Mouse (Mus musculus): ENCODE measurements at regions not wholly inside any gene's neighbourhood (a gene's known extent, or its start where the extent isn't known, plus 50 kb on each side); places are given as distances from the start of the nearest gene placed in this dataset.

- Histone ChIP-seq H3K4me1 (replicated peaks) (no peaks in the 10 kb centered on the region), H3K27ac (replicated peaks) (no peak overlapping the region), H3K9ac (no peak overlapping the region), H3K9me3 (no peaks in the 10 kb centered on the region), H3K36me3 (no peaks in the 10 kb centered on the region), H3K27me3 (no peaks in the 10 kb centered on the region), H3K4me2 (no peak overlapping the region), H3K4me3 (no peak overlapping the region)
- ATAC-seq (ENCODE audit: low FRiP score, low read depth): no peak
- WGBS: 77% methylated on average over 4 of the region's 4 CpGs
Measured at GRCm38 (mm10) chr13:113536306-113536705, 82.1 kb downstream of the Snx18 start.

GRCm38 (mm10) chr13:113534664-113535455 is 83.5 kb downstream of the Snx18 start:
- 87% methylated on average over 8 of the region's 8 CpGs for WGBS
- no peak overlapping the region for H3K27ac ChIP-seq (replicated peaks)
- ATAC-seq (ENCODE audit: low FRiP score, low read depth): no peak
- no peaks in the 10 kb centered on the region for H3K9me3 ChIP-seq
- H3K4me3 ChIP-seq: no peak overlapping the region
- no peaks in the 10 kb centered on the region for H3K36me3 ChIP-seq
- no peak overlapping the region for H3K4me2 ChIP-seq
- H3K9ac ChIP-seq: no peak overlapping the region
- no peaks in the 10 kb centered on the region for H3K27me3 ChIP-seq
- no peaks in the 10 kb centered on the region for H3K4me1 ChIP-seq (replicated peaks)

- ATAC-seq (ENCODE audit: low FRiP score, low read depth): peak; percentile 72; the same call in 1 of the 2 replicates
- no peak overlapping the region for H3K4me2 ChIP-seq
- no peak overlapping the region for H3K27ac ChIP-seq (replicated peaks)
- WGBS: 44% methylated on average over 4 of the region's 4 CpGs
- no peaks in the 10 kb centered on the region for H3K27me3 ChIP-seq
- no peaks in the 10 kb centered on the region for H3K4me1 ChIP-seq (replicated peaks)
- no peak overlapping the region for H3K4me3 ChIP-seq
- H3K36me3 ChIP-seq: no peaks in the 10 kb centered on the region
- H3K9me3 ChIP-seq: no peaks in the 10 kb centered on the region
- no peak overlapping the region for H3K9ac ChIP-seq
Measured at GRCm38 (mm10) chr13:113533884-113534445, 84.4 kb downstream of the Snx18 start.

- H3K4me1 ChIP-seq (replicated peaks): no peaks in the 10 kb centered on the region
- ATAC-seq (ENCODE audit: low FRiP score, low read depth): no peak
- no peak overlapping the region for H3K27ac ChIP-seq (replicated peaks)
- H3K27me3 ChIP-seq: no peaks in the 10 kb centered on the region
- no peaks in the 10 kb centered on the region for H3K9me3 ChIP-seq
- no peaks in the 10 kb centered on the region for H3K36me3 ChIP-seq
- no peak overlapping the region for H3K9ac ChIP-seq
- H3K4me3 ChIP-seq: no peak overlapping the region
- WGBS: 85% methylated on average over 6 of the region's 6 CpGs
- H3K4me2 ChIP-seq: no peak overlapping the region
Measured at GRCm38 (mm10) chr13:113526997-113527396, 91.4 kb downstream of the Snx18 start.

- Histone ChIP-seq H3K9me3 (no peaks in the 10 kb centered on the region), H3K27me3 (no peaks in the 10 kb centered on the region), H3K36me3 (no peaks in the 10 kb centered on the region), H3K4me1 (replicated peaks) (no peaks in the 10 kb centered on the region), H3K4me2 (no peak overlapping the region), H3K27ac (replicated peaks) (no peak overlapping the region), H3K9ac (no peak overlapping the region), H3K4me3 (no peak overlapping the region)
- no peak for ATAC-seq (ENCODE audit: low FRiP score, low read depth)
- 76% methylated on average over 5 of the region's 5 CpGs for WGBS
Measured at GRCm38 (mm10) chr13:113523503-113523902, 94.9 kb downstream of the Snx18 start.

GRCm38 (mm10) chr13:113518144-113518543 is 100.2 kb downstream of the Snx18 start:
- H3K4me2 ChIP-seq: no peak overlapping the region
- WGBS: 91% methylated on average over 6 of the region's 6 CpGs

GRCm38 (mm10) chr13:113516102-113516501 is 102.3 kb downstream of the Snx18 start:
- 100% methylated on average over 1 of the region's 1 CpGs for WGBS
- no peaks in the 10 kb centered on the region for H3K9me3 ChIP-seq
- no peak overlapping the region for H3K9ac ChIP-seq
- H3K4me3 ChIP-seq: no peak overlapping the region
- H3K4me1 ChIP-seq (replicated peaks): no peaks in the 10 kb centered on the region
- H3K27me3 ChIP-seq: no peaks in the 10 kb centered on the region
- H3K36me3 ChIP-seq: no peaks in the 10 kb centered on the region
- no peak overlapping the region for H3K4me2 ChIP-seq
- H3K27ac ChIP-seq (replicated peaks): no peak overlapping the region
- ATAC-seq (ENCODE audit: low FRiP score, low read depth): no peak

More at GRCm38 (mm10) chr13:113518144-113518543, 100.2 kb downstream of the Snx18 start:
- no peak overlapping the region for H3K4me3 ChIP-seq
- no peaks in the 10 kb centered on the region for H3K27me3 ChIP-seq
- ATAC-seq (ENCODE audit: low FRiP score, low read depth): no peak
- no peaks in the 10 kb centered on the region for H3K4me1 ChIP-seq (replicated peaks)
- no peak overlapping the region for H3K9ac ChIP-seq
- H3K27ac ChIP-seq (replicated peaks): no peak overlapping the region
- H3K9me3 ChIP-seq: no peaks in the 10 kb centered on the region
- no peaks in the 10 kb centered on the region for H3K36me3 ChIP-seq

GRCm38 (mm10) chr13:113515162-113515600 is 103.2 kb downstream of the Snx18 start:
- no peak overlapping the region for H3K4me3 ChIP-seq
- H3K9me3 ChIP-seq: no peaks in the 10 kb centered on the region
- no peaks in the 10 kb centered on the region for H3K27me3 ChIP-seq
- no peak for ATAC-seq (ENCODE audit: low FRiP score, low read depth)
- no peak overlapping the region for H3K27ac ChIP-seq (replicated peaks)
- no peak overlapping the region for H3K9ac ChIP-seq
- WGBS: 45% methylated on average over 7 of the region's 7 CpGs
- H3K4me1 ChIP-seq (replicated peaks): no peaks in the 10 kb centered on the region
- no peak overlapping the region for H3K4me2 ChIP-seq
- no peaks in the 10 kb centered on the region for H3K36me3 ChIP-seq

- no peak overlapping the region for H3K9ac ChIP-seq
- WGBS: 50% methylated on average over 10 of the region's 10 CpGs
- peak; percentile 61; the same call in 1 of the 2 replicates for ATAC-seq (ENCODE audit: low FRiP score, low read depth)
- H3K9me3 ChIP-seq: no peaks in the 10 kb centered on the region
- no peaks in the 10 kb centered on the region for H3K27me3 ChIP-seq
- H3K4me3 ChIP-seq: no peak overlapping the region
- H3K4me1 ChIP-seq (replicated peaks): no peaks in the 10 kb centered on the region
- H3K4me2 ChIP-seq: no peak overlapping the region
- no peaks in the 10 kb centered on the region for H3K36me3 ChIP-seq
- no peak overlapping the region for H3K27ac ChIP-seq (replicated peaks)
Measured at GRCm38 (mm10) chr13:113509403-113510185, 108.8 kb downstream of the Snx18 start.

- no peaks in the 10 kb centered on the region for H3K9me3 ChIP-seq
- H3K4me2 ChIP-seq: no peak overlapping the region
- 87% methylated on average over 11 of the region's 11 CpGs for WGBS
- ATAC-seq (ENCODE audit: low FRiP score, low read depth): no peak
- no peak overlapping the region for H3K27ac ChIP-seq (replicated peaks)
- H3K36me3 ChIP-seq: no peaks in the 10 kb centered on the region
- H3K4me1 ChIP-seq (replicated peaks): no peaks in the 10 kb centered on the region
- no peak overlapping the region for H3K4me3 ChIP-seq
- no peak overlapping the region for H3K9ac ChIP-seq
- no peaks in the 10 kb centered on the region for H3K27me3 ChIP-seq
Measured at GRCm38 (mm10) chr13:113508124-113508728, 110.1 kb downstream of the Snx18 start.

GRCm38 (mm10) chr13:113502528-113502927 is 115.8 kb downstream of the Snx18 start:
- Histone ChIP-seq H3K4me1 (replicated peaks) (no peaks in the 10 kb centered on the region), H3K4me3 (no peak overlapping the region), H3K27me3 (no peaks in the 10 kb centered on the region), H3K9me3 (no peaks in the 10 kb centered on the region), H3K27ac (replicated peaks) (no peak overlapping the region), H3K36me3 (no peaks in the 10 kb centered on the region), H3K9ac (no peak overlapping the region), H3K4me2 (no peak overlapping the region)
- WGBS: 90% methylated on average over 6 of the region's 6 CpGs
- ATAC-seq (ENCODE audit: low FRiP score, low read depth): no peak

- Histone ChIP-seq H3K4me2 (no peak overlapping the region), H3K36me3 (no peaks in the 10 kb centered on the region), H3K27me3 (no peaks in the 10 kb centered on the region), H3K9ac (no peak overlapping the region), H3K4me3 (no peak overlapping the region), H3K9me3 (no peaks in the 10 kb centered on the region), H3K27ac (replicated peaks) (no peak overlapping the region), H3K4me1 (replicated peaks) (no peaks in the 10 kb centered on the region)
- no peak for ATAC-seq (ENCODE audit: low FRiP score, low read depth)
- 91% methylated on average over 3 of the region's 3 CpGs for WGBS
Measured at GRCm38 (mm10) chr13:113502059-113502458, 116.3 kb downstream of the Snx18 start.

All from hindbrain, embryonic 15.5 days (tissue).